Mouse (Mus musculus) thymus, adult 2 months (tissue): Measurements from ENCODE around the gene Chmp5. TPM values are rescaled to one million over a fixed set of nuclear protein-coding genes. Genes with fewer than 3 reads are reported as not detected.
"Not testable (repeated sequence)": the region's sequence is repeated elsewhere in the genome, so short reads cannot be mapped to it uniquely, and the experiment has no call there.

Experiments used
- DNase-seq: peaks from one replicate; pipeline ENCODE4 v3.0.0; 2021
- H3K27ac ChIP-seq: fragments of 200-500 bp; 2 replicates; pipeline ENCODE4 v1.5.1; 2012; ENCODE audit warnings: low read length, control low read depth; ENCODE audit not compliant: control insufficient read depth, insufficient read depth
- H3K27me3 ChIP-seq: fragments of 200-500 bp; 2 replicates; pipeline ENCODE4 v1.6.1; 2012; ENCODE audit warnings: mild to moderate bottlenecking, low read length, moderate library complexity, mixed read lengths; ENCODE audit not compliant: control insufficient read depth, insufficient read depth
- H3K36me3 ChIP-seq: fragments of 200-500 bp; 2 replicates; pipeline ENCODE4 v1.6.1; 2012; ENCODE audit warnings: mild to moderate bottlenecking, low read length, moderate library complexity; ENCODE audit not compliant: control insufficient read depth, insufficient read depth
- H3K4me1 ChIP-seq: fragments of 200-500 bp; replicated peaks from 2 replicates; pipeline ENCODE4 v1.6.1; 2012; ENCODE audit warnings: low read length; ENCODE audit not compliant: control insufficient read depth, insufficient read depth
- H3K4me3 ChIP-seq: fragments of 200-500 bp; 2 replicates; pipeline ENCODE4 v1.5.1; 2012; ENCODE audit warnings: mild to moderate bottlenecking, low read length, control low read depth, moderate library complexity; ENCODE audit not compliant: control insufficient read depth, insufficient read depth
- CTCF ChIP-seq: fragments of 200-500 bp; IDR thresholded peaks from 2 replicates; pipeline ENCODE4 v1.5.1; 2012; ENCODE audit warnings: mild to moderate bottlenecking, control low read depth, low read length, moderate library complexity, borderline replicate concordance; ENCODE audit not compliant: control insufficient read depth, poor library complexity, insufficient read depth; ENCODE audit errors: extremely low read depth
- POLR2A ChIP-seq: fragments of 200-500 bp; IDR thresholded peaks from 2 replicates; pipeline ENCODE4 v1.6.1; 2012; ENCODE audit warnings: mild to moderate bottlenecking, low read length, control low read depth, moderate library complexity; ENCODE audit not compliant: control insufficient read depth, poor library complexity, insufficient read depth; ENCODE audit errors: extremely low read depth
- WGBS: fragments of 180-500 bp; shearing (Covaris S2); methylation state at CpG from one replicate; pipeline ENCODE4 v1.1.7; 2018; 5-methylcytosine and 5-hydroxymethylcytosine counted together
- polyA plus RNA-seq: library from polyadenylated mRNA; depleted of rRNA; stranded (reverse); fragments of >200 nt; gene quantifications from 2 replicates; pipeline ENCODE4 v1.2.3, GENCODE M21; 2012

Gene Chmp5
- polyA plus RNA-seq, 1 experiment, result 16.9 TPM

GRCm38 (mm10) chr4:40921288-40921687 is 26.9 kb upstream of the Chmp5 start:
- Histone ChIP-seq H3K36me3 (no peaks in the 10 kb centered on the region), H3K27ac (no peak overlapping the region), H3K4me3 (no peak overlapping the region), H3K4me1 (no peaks in the 10 kb centered on the region), H3K27me3 (no peaks in the 10 kb centered on the region)
- no peak for DNase-seq
- no peak for TF ChIP-seq CTCF
- no peak for TF ChIP-seq POLR2A
- 91% methylated on average over 3 of the region's 3 CpGs for WGBS

- no peaks in the 10 kb centered on the region for H3K36me3 ChIP-seq
- 93% methylated on average over 6 of the region's 6 CpGs for WGBS
- TF ChIP-seq CTCF, result no peak
- no peak for TF ChIP-seq POLR2A
- no peak overlapping the region for H3K4me3 ChIP-seq
- H3K27ac ChIP-seq, result no peak overlapping the region
- no peak for DNase-seq
- 0 out of 2 replicates have a peak, but pooled peaks cover 2% of the 10 kb centered on the region for H3K4me1 ChIP-seq
- no peaks in the 10 kb centered on the region for H3K27me3 ChIP-seq
Observed at GRCm38 (mm10) chr4:40923087-40923651, 25.0 kb upstream of the Chmp5 start.

- H3K27me3 ChIP-seq, result no peaks in the 10 kb centered on the region
- H3K36me3 ChIP-seq, result no peaks in the 10 kb centered on the region
- 86% methylated on average over 3 of the region's 3 CpGs for WGBS
- DNase-seq, result no peak
- TF ChIP-seq CTCF (no peak), POLR2A (no peak)
- H3K4me3 ChIP-seq, result no peak overlapping the region
- no peak overlapping the region for H3K27ac ChIP-seq
- 0 out of 2 replicates have a peak, but pooled peaks cover 2% of the 10 kb centered on the region for H3K4me1 ChIP-seq
Observed at GRCm38 (mm10) chr4:40925568-40925967, 22.6 kb upstream of the Chmp5 start.

GRCm38 (mm10) chr4:40929046-40929445 is 19.2 kb upstream of the Chmp5 start:
- H3K27me3 ChIP-seq, result no peaks in the 10 kb centered on the region
- DNase-seq, result no peak
- WGBS, result 95% methylated on average over 7 of the region's 7 CpGs
- TF ChIP-seq POLR2A, result no peak
- no peak for TF ChIP-seq CTCF
- H3K4me3 ChIP-seq, result no peak overlapping the region
- H3K4me1 ChIP-seq, result 0 out of 2 replicates have a peak, but pooled peaks cover 2% of the 10 kb centered on the region
- no peaks in the 10 kb centered on the region for H3K36me3 ChIP-seq
- no peak overlapping the region for H3K27ac ChIP-seq

- Histone ChIP-seq H3K27me3 (no peaks in the 10 kb centered on the region), H3K27ac (no peak overlapping the region), H3K36me3 (peaks cover 25% of the 10 kb centered on the region), H3K4me3 (no peak overlapping the region), H3K4me1 (no peaks in the 10 kb centered on the region)
- TF ChIP-seq POLR2A (no peak), CTCF (no peak)
- DNase-seq, result no peak
- 95% methylated on average over 5 of the region's 5 CpGs for WGBS
Observed at GRCm38 (mm10) chr4:40933694-40934093, 14.5 kb upstream of the Chmp5 start.

- H3K36me3 ChIP-seq, result peaks cover 32% of the 10 kb centered on the region
- not testable (repeated sequence) for DNase-seq, H3K27me3 ChIP-seq, H3K4me3 ChIP-seq, H3K27ac ChIP-seq, H3K4me1 ChIP-seq
- 96% methylated on average over 3 of the region's 3 CpGs for WGBS
Observed at GRCm38 (mm10) chr4:40934369-40934768, 13.8 kb upstream of the Chmp5 start.

- H3K4me3 ChIP-seq, result no peak overlapping the region
- H3K4me1 ChIP-seq, result no peaks in the 10 kb centered on the region
- no peaks in the 10 kb centered on the region for H3K27me3 ChIP-seq
- WGBS, result 89% methylated on average over 9 of the region's 9 CpGs
- H3K27ac ChIP-seq, result no peak overlapping the region
- no peak for DNase-seq
- H3K36me3 ChIP-seq, result peaks cover 49% of the 10 kb centered on the region
- TF ChIP-seq CTCF, result no peak
- TF ChIP-seq POLR2A, result no peak
Observed at GRCm38 (mm10) chr4:40936175-40936839, 11.9 kb upstream of the Chmp5 start.
